Mouse (Mus musculus) brain, embryonic 14.5 days (tissue): ENCODE data around the gene Mbnl1.

Experiments used
- CTCF ChIP-seq: fragments of 200-500 bp; IDR thresholded peaks from 2 replicates; pipeline ENCODE4 v1.5.1; 2012; ENCODE audit warnings: inconsistent platforms, mild to moderate bottlenecking, moderate library complexity, borderline replicate concordance; ENCODE audit not compliant: insufficient read depth, insufficient read length; ENCODE audit errors: extremely low read depth
- POLR2A ChIP-seq: fragments of 200-500 bp; IDR thresholded peaks from 2 replicates; pipeline ENCODE4 v1.6.1; 2012; ENCODE audit warnings: mild to moderate bottlenecking, inconsistent platforms, borderline replicate concordance; ENCODE audit not compliant: poor library complexity, insufficient read depth, insufficient read length, severe bottlenecking; ENCODE audit errors: extremely low read depth

DNA sequence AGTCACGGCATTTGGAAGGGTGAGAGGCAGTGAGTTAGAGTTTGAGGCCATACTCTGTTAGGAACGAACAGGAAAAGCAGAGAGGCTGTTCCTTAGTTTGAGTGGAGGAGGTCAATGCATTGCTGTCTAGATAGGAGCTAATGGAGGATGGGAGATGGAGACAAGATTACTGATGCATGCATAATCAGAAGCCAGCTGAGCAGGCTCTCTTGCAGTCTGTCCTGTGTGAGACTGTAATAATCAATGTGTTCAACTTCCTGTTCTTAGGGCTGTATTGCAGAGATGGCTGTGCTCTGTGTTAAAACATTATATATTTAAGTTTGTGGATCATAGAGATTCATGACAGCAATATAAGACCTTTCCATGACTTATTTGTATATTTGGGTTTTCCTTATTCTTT, 87.1 kb downstream of the Mbnl1 start:
- no peak for TF ChIP-seq CTCF
- no peak for TF ChIP-seq POLR2A
